Mouse (Mus musculus) hindbrain, embryonic 11.5 days (tissue): Measurements from ENCODE around the gene Spata5. TPM values are rescaled to one million over a fixed set of nuclear protein-coding genes. Genes with fewer than 3 reads are reported as not detected.
"Not testable (repeated sequence)": the region's sequence is repeated elsewhere in the genome, so short reads cannot be mapped to it uniquely, and the experiment has no call there.

Experiments
- ATAC-seq: fragments of 200-750 bp; cut with Nextera tagmentation; 2 replicates; pipeline ENCODE4 v1.8.0; 2017; ENCODE audit warnings: mild to moderate bottlenecking, moderate TSS enrichment, moderate library complexity; ENCODE audit not compliant: low FRiP score
- DNase-seq: peaks from one replicate; pipeline ENCODE4 v3.0.0-alpha.2; 2015; ENCODE audit warnings: low spot score
- H3K27ac ChIP-seq: fragments of 300-500 bp; sonication (generic); 2 replicates; pipeline ENCODE4 v1.5.1; 2014; ENCODE audit warnings: mild to moderate bottlenecking, low read depth, low read length
- H3K27me3 ChIP-seq: fragments of 300-500 bp; sonication (generic); 2 replicates; pipeline ENCODE4 v1.6.1; 2014; ENCODE audit warnings: mild to moderate bottlenecking, low read length, moderate library complexity, mixed read lengths; ENCODE audit not compliant: control insufficient read depth, insufficient read depth
- H3K36me3 ChIP-seq: fragments of 300-500 bp; sonication (generic); 2 replicates; pipeline ENCODE4 v1.6.1; 2014; ENCODE audit warnings: mild to moderate bottlenecking, low read length, moderate library complexity, mixed read lengths; ENCODE audit not compliant: control insufficient read depth, insufficient read depth
- H3K4me1 ChIP-seq: fragments of 300-500 bp; sonication (generic); replicated peaks from 2 replicates; pipeline ENCODE4 v1.6.1; 2014; ENCODE audit warnings: low read length, mixed read lengths; ENCODE audit not compliant: control insufficient read depth, insufficient read depth
- H3K4me2 ChIP-seq: fragments of 300-500 bp; sonication (generic); replicated peaks from 2 replicates; pipeline ENCODE4 v1.6.1; 2014; ENCODE audit warnings: mild to moderate bottlenecking, low read depth, low read length
- H3K4me3 ChIP-seq: fragments of 300-500 bp; sonication (generic); 2 replicates; pipeline ENCODE4 v1.5.1; 2014; ENCODE audit warnings: low read depth, low read length
- H3K9ac ChIP-seq: fragments of 300-500 bp; sonication (generic); 2 replicates; pipeline ENCODE4 v1.6.1; 2014; ENCODE audit warnings: low read depth, low read length
- H3K9me3 ChIP-seq: fragments of 300-500 bp; sonication (generic); 2 replicates; pipeline ENCODE4 v1.6.1; 2016; ENCODE audit warnings: low read length; ENCODE audit not compliant: control insufficient read depth
- WGBS: fragments of 180-500 bp; shearing (Covaris S2); extraction: QIAGEN DNeasy Blood & Tissue Kit; methylation state at CpG from one replicate; pipeline ENCODE4 v1.1.7; 2014; 5-methylcytosine and 5-hydroxymethylcytosine counted together
- polyA plus RNA-seq: library from polyadenylated mRNA; unstranded; fragments of >200 nt; fragmentation: Nextera tagmentation; extraction: Ambion mirVana; gene quantifications from 2 replicates; pipeline ENCODE4 v1.2.1, GENCODE M21; 2014

Spata5 gene
- polyA plus RNA-seq, 1 experiment from 2014 or later = 41.9 TPM

DNA sequence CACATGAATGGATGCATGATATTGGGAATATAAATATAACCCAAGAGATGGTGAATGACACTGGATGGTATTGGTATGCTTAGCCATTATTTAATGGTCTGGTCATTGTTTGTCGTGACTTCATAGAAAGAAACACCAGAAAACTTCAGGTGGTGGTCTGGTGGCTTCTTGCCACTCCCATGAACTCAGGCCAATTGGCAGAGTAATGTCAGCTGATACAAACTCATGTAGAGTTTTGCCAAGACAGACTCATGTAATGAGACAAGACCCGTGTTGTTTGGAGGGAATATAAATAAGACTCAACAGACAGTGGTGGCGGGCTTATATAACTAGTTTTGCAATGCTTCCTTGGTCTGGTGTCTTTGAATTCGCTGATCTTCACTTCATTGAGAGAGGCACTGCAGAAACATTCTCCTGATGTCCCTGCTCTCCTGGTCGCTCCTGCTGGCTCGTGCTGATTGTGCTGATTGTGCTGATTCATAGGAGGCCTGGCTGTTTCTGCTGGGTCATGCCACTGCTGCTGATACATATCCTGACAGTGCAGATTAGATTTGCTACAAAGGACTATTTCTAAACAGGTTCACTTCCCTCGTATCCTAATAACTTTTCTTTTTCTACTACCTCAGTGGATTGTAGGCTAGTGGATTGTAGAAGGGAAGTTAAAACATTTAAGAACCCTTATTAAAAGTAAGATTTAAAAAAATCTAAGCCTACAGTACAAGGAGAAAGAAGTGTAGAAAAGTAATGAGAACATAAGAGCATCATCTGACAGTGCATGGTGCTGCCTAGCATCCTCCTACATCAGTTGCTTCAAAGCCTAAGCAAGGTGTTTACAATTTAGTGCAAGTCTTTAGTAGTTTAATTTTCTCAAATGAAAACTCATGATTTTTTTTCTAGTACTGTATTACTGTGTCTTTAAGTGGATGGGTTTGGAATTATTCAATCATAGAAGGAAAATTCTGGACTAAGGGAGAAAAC is 90.6 kb downstream of the Spata5 start:
- 81% methylated on average over 7 of the region's 7 CpGs for WGBS
- DNase-seq = no peak
- H3K9ac ChIP-seq = no peak overlapping the region
- H3K4me1 ChIP-seq = no peaks in the 10 kb centered on the region
- H3K27me3 ChIP-seq = no peaks in the 10 kb centered on the region
- H3K9me3 ChIP-seq = no peaks in the 10 kb centered on the region
- H3K4me3 ChIP-seq = no peak overlapping the region
- no peak for ATAC-seq
- no peaks in the 10 kb centered on the region for H3K36me3 ChIP-seq
- no peak overlapping the region for H3K27ac ChIP-seq
- no peak overlapping the region for H3K4me2 ChIP-seq

DNA sequence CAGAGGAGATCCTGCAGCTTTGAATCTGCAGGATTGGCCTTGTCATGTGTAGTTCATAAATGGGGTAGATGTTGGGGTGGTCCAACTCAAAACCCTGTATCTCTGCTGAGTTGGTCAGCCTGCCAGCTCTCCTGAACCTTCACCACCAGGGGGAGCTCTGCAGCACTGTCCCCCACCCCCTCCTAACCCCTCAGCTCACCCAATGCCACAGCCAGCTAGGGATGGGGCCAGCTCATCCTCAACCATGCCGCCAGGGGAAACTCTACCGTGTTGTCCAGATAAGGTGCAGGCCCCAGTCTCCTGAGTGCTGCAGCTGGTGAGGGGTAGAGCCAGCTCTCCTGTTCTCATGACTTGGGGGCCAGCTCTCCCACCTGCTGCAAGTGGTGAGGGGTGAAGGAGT is 95.8 kb downstream of the Spata5 start:
- DNase-seq (peak; percentile 58), ATAC-seq (0 out of 2 replicates have a peak, but pooled peaks have one; percentile 14)
- no peaks in the 10 kb centered on the region for H3K4me1 ChIP-seq
- no peaks in the 10 kb centered on the region for H3K27me3 ChIP-seq
- H3K27ac ChIP-seq = no peak overlapping the region
- 23% methylated on average over 2 of the region's 2 CpGs for whole genome bisulfite sequencing
- H3K4me2 ChIP-seq = no peak overlapping the region
- no peak overlapping the region for H3K9ac ChIP-seq
- no peaks in the 10 kb centered on the region for H3K36me3 ChIP-seq
- no peaks in the 10 kb centered on the region for H3K9me3 ChIP-seq
- H3K4me3 ChIP-seq = no peak overlapping the region

DNA sequence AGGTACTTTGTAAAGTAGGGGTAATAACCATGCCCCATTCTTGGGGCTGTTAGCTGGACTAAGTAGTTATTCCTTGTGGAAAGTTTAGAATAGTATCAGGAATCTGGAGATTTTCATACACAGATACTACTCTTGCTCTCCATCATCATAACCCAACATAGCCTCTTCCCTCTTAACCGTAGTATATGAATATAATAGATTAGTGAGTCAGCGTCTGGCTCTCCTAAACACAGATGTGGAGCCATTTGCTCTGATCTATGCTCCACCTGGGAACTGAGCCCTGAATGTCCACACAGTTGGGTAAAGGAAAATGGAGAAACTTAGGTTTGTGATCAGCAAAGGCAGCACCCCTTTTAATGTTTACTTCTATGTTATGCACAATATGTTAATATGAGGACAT is 96.7 kb downstream of the Spata5 start:
- 91% methylated on average over 2 of the region's 2 CpGs for WGBS
- no peaks in the 10 kb centered on the region for H3K27me3 ChIP-seq
- no peak for DNase-seq
- H3K4me3 ChIP-seq = no peak overlapping the region
- H3K9me3 ChIP-seq = no peaks in the 10 kb centered on the region
- no peak overlapping the region for H3K4me2 ChIP-seq
- H3K27ac ChIP-seq = no peak overlapping the region
- no peak overlapping the region for H3K9ac ChIP-seq
- no peak for ATAC-seq
- H3K4me1 ChIP-seq = no peaks in the 10 kb centered on the region
- no peaks in the 10 kb centered on the region for H3K36me3 ChIP-seq

DNA sequence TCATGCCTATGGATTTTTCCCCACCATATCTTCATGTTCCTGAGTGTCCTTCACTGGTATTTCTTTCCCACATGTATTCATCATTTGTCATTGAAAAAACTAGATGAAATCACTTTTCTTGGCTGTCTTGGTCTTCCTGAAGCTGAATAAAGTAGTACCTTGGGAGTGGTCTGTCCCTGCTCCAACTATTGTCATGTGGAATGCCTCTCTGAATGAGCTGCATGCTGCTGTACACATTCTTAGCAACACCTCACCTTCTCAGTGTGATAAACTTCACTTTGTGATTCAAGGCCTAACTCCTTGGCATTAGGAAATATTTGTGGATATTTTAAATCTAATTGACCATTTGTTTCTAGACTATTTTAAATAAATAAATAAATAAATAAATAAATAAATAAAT is 98.9 kb downstream of the Spata5 start:
- no peak overlapping the region for H3K9ac ChIP-seq
- H3K9me3 ChIP-seq = no peaks in the 10 kb centered on the region
- no peak overlapping the region for H3K4me3 ChIP-seq
- DNase-seq (no peak), ATAC-seq (no peak)
- no peaks in the 10 kb centered on the region for H3K36me3 ChIP-seq
- no peaks in the 10 kb centered on the region for H3K4me1 ChIP-seq
- H3K4me2 ChIP-seq = no peak overlapping the region
- H3K27ac ChIP-seq = no peak overlapping the region
- no peaks in the 10 kb centered on the region for H3K27me3 ChIP-seq

DNA sequence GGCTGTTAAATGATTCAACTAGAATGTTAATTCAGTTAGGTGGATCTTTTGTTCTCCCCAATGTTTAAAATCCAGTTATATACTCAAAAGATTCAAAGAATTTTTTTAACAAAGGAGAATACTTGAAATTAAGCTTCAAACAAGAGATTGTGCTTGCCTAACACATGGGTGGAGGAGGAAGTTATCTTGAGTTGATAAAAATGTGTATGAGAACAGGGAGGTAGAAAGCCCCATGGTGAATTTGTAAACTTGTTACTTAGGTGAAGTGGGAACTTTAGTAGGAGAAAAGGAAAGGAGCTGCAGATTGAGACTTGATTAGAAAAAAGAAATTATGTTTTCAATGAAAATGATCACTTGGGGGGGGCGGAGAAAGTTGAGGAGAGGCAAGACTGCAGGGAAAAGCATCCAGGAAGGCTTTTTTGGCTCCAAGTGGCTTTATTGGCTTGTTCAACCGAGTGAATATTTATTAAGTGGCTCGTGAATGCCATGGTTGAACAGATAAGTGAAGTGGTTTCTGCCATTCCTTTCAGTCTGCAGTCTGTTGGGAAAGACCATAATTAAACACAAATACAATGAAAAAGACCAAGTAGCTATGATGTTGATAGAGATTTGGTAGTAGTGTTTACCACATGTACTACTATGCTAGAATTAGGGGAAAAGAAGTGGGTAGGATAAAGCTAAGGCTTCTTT is 100.8 kb downstream of the Spata5 start:
- Histone ChIP-seq H3K4me2 (no peak overlapping the region), H3K9me3 (no peaks in the 10 kb centered on the region), H3K36me3 (no peaks in the 10 kb centered on the region), H3K27ac (no peak overlapping the region), H3K4me1 (no peaks in the 10 kb centered on the region), H3K27me3 (no peaks in the 10 kb centered on the region), H3K9ac (no peak overlapping the region), H3K4me3 (no peak overlapping the region)
- no peak for ATAC-seq
- WGBS = 80% methylated on average over 3 of the region's 3 CpGs
- no peak for DNase-seq

DNA sequence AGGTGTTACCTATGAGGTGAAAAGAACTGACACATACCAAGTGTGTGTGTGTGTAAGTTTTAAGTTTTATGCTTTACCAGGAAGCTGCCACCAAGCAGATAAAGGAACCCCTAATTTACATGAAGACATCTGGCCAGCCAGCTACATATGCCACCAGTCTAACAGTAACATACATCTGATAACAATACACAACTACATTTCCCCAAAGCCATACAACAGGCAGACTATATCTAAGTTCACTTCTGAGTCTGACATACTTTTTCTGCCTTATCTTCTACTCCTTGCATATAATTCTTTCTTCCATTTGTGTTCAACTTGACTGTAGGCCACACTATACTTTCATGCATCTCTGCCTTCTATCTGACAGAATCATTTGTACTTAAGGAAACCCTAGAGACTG is 112.4 kb downstream of the Spata5 start:
- no peaks in the 10 kb centered on the region for H3K4me1 ChIP-seq
- no peak overlapping the region for H3K27ac ChIP-seq
- no peak overlapping the region for H3K4me3 ChIP-seq
- no peak overlapping the region for H3K9ac ChIP-seq
- H3K27me3 ChIP-seq = no peaks in the 10 kb centered on the region
- no peaks in the 10 kb centered on the region for H3K9me3 ChIP-seq
- ATAC-seq = no peak
- no peak for DNase-seq
- no peaks in the 10 kb centered on the region for H3K36me3 ChIP-seq
- H3K4me2 ChIP-seq = no peak overlapping the region

DNA sequence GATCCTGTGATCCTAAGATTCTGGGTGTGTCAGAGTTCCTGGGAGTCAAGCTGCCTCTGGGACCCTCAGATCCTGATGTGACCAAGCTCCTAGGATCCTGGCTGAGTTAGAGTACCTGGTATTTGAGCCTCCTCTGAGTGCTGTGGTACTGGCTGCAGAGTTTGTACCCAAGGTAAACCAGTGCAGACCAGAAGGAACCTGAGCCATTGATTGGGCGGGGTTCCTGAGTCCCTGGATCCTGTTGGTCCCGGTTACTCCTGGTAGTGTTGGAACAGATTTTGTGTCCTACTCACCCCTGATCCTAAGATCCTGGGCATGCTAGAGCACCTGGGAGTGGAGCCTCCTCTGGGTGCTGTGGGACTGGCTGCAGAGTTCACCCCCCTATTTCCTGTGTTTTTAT is 121.0 kb downstream of the Spata5 start:
- not testable (repeated sequence) for H3K27me3 ChIP-seq, ATAC-seq
- WGBS = 92% methylated on average over 2 of the region's 2 CpGs

DNA sequence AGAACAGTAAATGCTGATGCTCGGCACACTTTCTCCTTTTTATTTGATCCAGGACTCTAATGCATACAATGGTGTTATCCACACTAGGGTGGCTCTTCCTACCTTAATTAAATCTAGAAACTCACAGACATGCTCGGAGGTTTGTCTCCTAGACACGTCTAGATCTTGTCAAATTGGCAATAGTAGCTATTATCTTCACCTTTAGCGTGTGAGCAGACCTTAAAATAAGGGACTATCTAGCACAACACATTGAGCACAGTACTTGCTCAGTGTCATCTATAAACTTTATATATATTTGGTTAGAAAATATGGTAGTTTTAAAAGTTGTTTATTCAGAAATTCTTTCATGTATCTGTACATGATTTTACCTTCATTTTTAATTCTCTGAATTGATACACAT is 126.7 kb downstream of the Spata5 start:
- Histone ChIP-seq H3K4me1 (no peaks in the 10 kb centered on the region), H3K4me3 (no peak overlapping the region), H3K4me2 (no peak overlapping the region), H3K9ac (no peak overlapping the region), H3K27me3 (no peaks in the 10 kb centered on the region), H3K27ac (no peak overlapping the region), H3K36me3 (no peaks in the 10 kb centered on the region), H3K9me3 (no peaks in the 10 kb centered on the region)
- DNase-seq = no peak
- no peak for ATAC-seq
- WGBS = 94% methylated on average over 4 of the region's 4 CpGs

More for the DNA sequence above, 121.0 kb downstream of the Spata5 start:
- H3K4me1 ChIP-seq, H3K27ac ChIP-seq, H3K4me3 ChIP-seq, H3K36me3 ChIP-seq, H3K9me3 ChIP-seq, H3K4me2 ChIP-seq, H3K9ac ChIP-seq, DNase-seq: not testable (repeated sequence)

DNA sequence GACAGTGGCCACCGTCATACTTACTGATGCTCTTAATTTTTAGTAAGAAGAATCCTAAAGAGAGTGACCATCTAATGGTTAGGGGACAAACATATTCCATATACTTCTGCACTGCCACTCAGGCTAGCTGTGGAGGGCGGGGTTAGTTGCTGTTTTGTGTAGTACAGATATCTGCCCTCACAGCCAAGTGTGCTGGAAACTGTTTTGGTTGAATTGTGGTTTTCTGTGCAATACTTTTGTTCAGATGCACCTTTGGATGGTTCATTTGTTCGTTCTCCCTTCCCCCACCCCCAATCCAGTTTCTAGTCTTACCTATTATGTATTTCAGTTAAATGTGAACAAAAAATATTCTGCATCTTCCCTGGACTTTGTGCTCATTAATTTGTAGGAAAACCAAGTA is 130.5 kb downstream of the Spata5 start:
- no peak for ATAC-seq
- no peaks in the 10 kb centered on the region for H3K36me3 ChIP-seq
- no peak for DNase-seq
- H3K27ac ChIP-seq = no peak overlapping the region
- WGBS = 90% methylated on average over 3 of the region's 3 CpGs
- no peaks in the 10 kb centered on the region for H3K9me3 ChIP-seq
- H3K4me1 ChIP-seq = no peaks in the 10 kb centered on the region
- H3K4me2 ChIP-seq = no peak overlapping the region
- H3K4me3 ChIP-seq = no peak overlapping the region
- H3K27me3 ChIP-seq = no peaks in the 10 kb centered on the region
- no peak overlapping the region for H3K9ac ChIP-seq
